Mouse (Mus musculus) heart, adult 2 months (tissue): ENCODE measurements around the gene Pcgf3. TPM values are rescaled to one million over a fixed set of nuclear protein-coding genes. Genes with fewer than 3 reads are reported as not detected.

Experiments used
- DNase-seq, 2 experiments: peaks; one replicate each; pipeline ENCODE4 v3.0.0; 2021
- H3K27ac ChIP-seq: fragments of 200-600 bp; 2 replicates; pipeline ENCODE4 v1.8.1; 2022
- H3K27me3 ChIP-seq: fragments of 200-500 bp; 2 replicates; pipeline ENCODE4 v1.6.1; 2012; ENCODE audit warnings: mild to moderate bottlenecking, low read length, inconsistent platforms, mixed read lengths; ENCODE audit not compliant: control insufficient read depth, insufficient read depth
- H3K36me3 ChIP-seq: fragments of 200-500 bp; 2 replicates; pipeline ENCODE4 v1.6.1; 2012; ENCODE audit warnings: low read length, inconsistent platforms; ENCODE audit not compliant: control insufficient read depth, insufficient read depth
- H3K4me1 ChIP-seq: fragments of 200-500 bp; 2 replicates; pipeline ENCODE4 v1.6.1; 2011; ENCODE audit warnings: low read length; ENCODE audit not compliant: control insufficient read depth, insufficient read depth
- H3K4me3 ChIP-seq: fragments of 200-600 bp; 2 replicates; pipeline ENCODE4 v1.8.1; 2022
- H3K79me2 ChIP-seq: fragments of 200-500 bp; replicated peaks from 2 replicates; pipeline ENCODE4 v1.6.1; 2012; ENCODE audit warnings: mild to moderate bottlenecking, inconsistent platforms, low read length, moderate library complexity, mixed read lengths; ENCODE audit not compliant: control insufficient read depth, insufficient read depth
- H3K9ac ChIP-seq: fragments of 200-500 bp; 2 replicates; pipeline ENCODE4 v1.6.1; 2012; ENCODE audit warnings: low read depth, mild to moderate bottlenecking, control low read depth, inconsistent platforms, low read length, mixed read lengths
- CTCF ChIP-seq: fragments of 200-600 bp; IDR thresholded peaks from 2 replicates; pipeline ENCODE4 v1.8.1; 2022; ENCODE audit warnings: antibody characterized with exemption, mild to moderate bottlenecking, moderate library complexity
- EP300 ChIP-seq: fragments of 200-500 bp; IDR thresholded peaks from 2 replicates; pipeline ENCODE4 v1.6.1; 2011; ENCODE audit warnings: low read depth, low read length, control low read depth; ENCODE audit not compliant: insufficient read depth
- POLR2A ChIP-seq: fragments of 200-500 bp; IDR thresholded peaks from 2 replicates; pipeline ENCODE4 v1.6.1; 2011; ENCODE audit warnings: mild to moderate bottlenecking, low read depth, low read length, control low read depth; ENCODE audit not compliant: insufficient read depth
- WGBS: fragments of 180-500 bp; shearing (Covaris S2); methylation state at CpG from one replicate; pipeline ENCODE4 v1.1.7; 2018; 5-methylcytosine and 5-hydroxymethylcytosine counted together
- intact Hi-C: fragments of 180-260 bp; cut with DNase I; formaldehyde crosslinking; loops from one replicate; pipeline ENCODE4 v1.15.1; 2025
- polyA plus RNA-seq: library from polyadenylated mRNA; depleted of rRNA; stranded (reverse); fragments of >200 nt; gene quantifications from 2 replicates; pipeline ENCODE4 v1.2.3, GENCODE M21; 2012
- total RNA-seq, 2 experiments: library from RNA; stranded (reverse); gene quantifications; 2 replicates each; pipeline ENCODE4 v1.2.3; 2021

Gene Pcgf3
- total and polyA plus RNA-seq, 3 experiments: 7.5 to 32.7 (median 31.2) TPM

- 77% methylated on average over 2 of the region's 2 CpGs for WGBS
- TF ChIP-seq CTCF: no peak
- no peaks in the 10 kb centered on the region for H3K27me3 ChIP-seq
- DNase-seq: no peak
- H3K27ac ChIP-seq: no peak overlapping the region
- intact Hi-C loops: no loop called here
- H3K36me3 ChIP-seq: no peaks in the 10 kb centered on the region
- no peak overlapping the region for H3K4me3 ChIP-seq
- H3K79me2 ChIP-seq: no peaks in the 10 kb centered on the region
- H3K9ac ChIP-seq: no peak overlapping the region
- H3K4me1 ChIP-seq: no peaks in the 10 kb centered on the region
Measured at GRCm38 (mm10) chr5:108521016-108521415, 60.0 kb downstream of the Pcgf3 start.

GRCm38 (mm10) chr5:108521896-108522295 is 60.9 kb downstream of the Pcgf3 start:
- Histone ChIP-seq H3K36me3 (no peaks in the 10 kb centered on the region), H3K27ac (no peak overlapping the region), H3K4me3 (no peak overlapping the region), H3K27me3 (no peaks in the 10 kb centered on the region), H3K9ac (no peak overlapping the region), H3K4me1 (no peaks in the 10 kb centered on the region), H3K79me2 (no peaks in the 10 kb centered on the region)
- intact Hi-C loops: no loop called here
- 75% methylated on average over 3 of the region's 3 CpGs for WGBS
- TF ChIP-seq EP300 (no peak), POLR2A (no peak), CTCF (no peak)
- DNase-seq: no peak

GRCm38 (mm10) chr5:108522597-108522996 is 61.6 kb downstream of the Pcgf3 start:
- 77% methylated on average over 3 of the region's 3 CpGs for WGBS
- no peak for DNase-seq
- no peaks in the 10 kb centered on the region for H3K36me3 ChIP-seq
- no peaks in the 10 kb centered on the region for H3K4me1 ChIP-seq
- no peaks in the 10 kb centered on the region for H3K27me3 ChIP-seq
- no peak overlapping the region for H3K27ac ChIP-seq
- TF ChIP-seq POLR2A (no peak), CTCF (no peak), EP300 (no peak)
- no peak overlapping the region for H3K4me3 ChIP-seq
- no peaks in the 10 kb centered on the region for H3K79me2 ChIP-seq
- intact Hi-C loops: no loop called here
- no peak overlapping the region for H3K9ac ChIP-seq

GRCm38 (mm10) chr5:108534188-108534587 is 73.2 kb downstream of the Pcgf3 start:
- no peak for DNase-seq
- WGBS: 90% methylated on average over 2 of the region's 2 CpGs
- no peaks in the 10 kb centered on the region for H3K27me3 ChIP-seq
- H3K9ac ChIP-seq: no peak overlapping the region
- H3K79me2 ChIP-seq: no peaks in the 10 kb centered on the region
- no peak for TF ChIP-seq EP300
- TF ChIP-seq CTCF: no peak
- no peak for TF ChIP-seq POLR2A
- no peak overlapping the region for H3K4me3 ChIP-seq
- no peaks in the 10 kb centered on the region for H3K4me1 ChIP-seq
- no peak overlapping the region for H3K27ac ChIP-seq
- intact Hi-C loops: no loop called here
- no peaks in the 10 kb centered on the region for H3K36me3 ChIP-seq

GRCm38 (mm10) chr5:108543516-108544291 is 82.7 kb downstream of the Pcgf3 start:
- Histone ChIP-seq H3K27ac (no peak overlapping the region), H3K36me3 (no peaks in the 10 kb centered on the region), H3K9ac (no peak overlapping the region), H3K79me2 (no peaks in the 10 kb centered on the region), H3K27me3 (no peaks in the 10 kb centered on the region), H3K4me1 (no peaks in the 10 kb centered on the region), H3K4me3 (no peak overlapping the region)
- TF ChIP-seq EP300 (no peak), POLR2A (no peak), CTCF (no peak)
- 50% methylated on average over 7 of the region's 7 CpGs for WGBS
- intact Hi-C loops: no loop called here
- no peak for DNase-seq

GRCm38 (mm10) chr5:108547636-108548035 is 86.6 kb downstream of the Pcgf3 start:
- intact Hi-C loops: no loop called here
- no peak overlapping the region for H3K4me3 ChIP-seq
- H3K36me3 ChIP-seq: no peaks in the 10 kb centered on the region
- TF ChIP-seq CTCF (no peak), POLR2A (no peak), EP300 (no peak)
- H3K27ac ChIP-seq: no peak overlapping the region
- no peak overlapping the region for H3K9ac ChIP-seq
- DNase-seq: no peak
- no peaks in the 10 kb centered on the region for H3K79me2 ChIP-seq
- no peaks in the 10 kb centered on the region for H3K4me1 ChIP-seq
- H3K27me3 ChIP-seq: peaks cover 14% of the 10 kb centered on the region; the same call in 1 of the 2 replicates
- 83% methylated on average over 5 of the region's 5 CpGs for WGBS
